Mouse (Mus musculus) lung, postnatal 0 days (tissue): Measurements from ENCODE around the gene Rybp. TPM values are rescaled to one million over a fixed set of nuclear protein-coding genes. Genes with fewer than 3 reads are reported as not detected.

ENCODE experiments used
- ATAC-seq: fragments of 200-750 bp; cut with Nextera tagmentation; 2 replicates; pipeline ENCODE4 v1.8.0; 2017; ENCODE audit warnings: moderate library complexity
- DNase-seq: peaks from one replicate; pipeline ENCODE4 v3.0.0-alpha.2; 2016; ENCODE audit warnings: low spot score
- H3K27ac ChIP-seq: fragments of 300-500 bp; sonication (generic); 2 replicates; pipeline ENCODE4 v1.5.1; 2014; ENCODE audit warnings: antibody characterized with exemption, mild to moderate bottlenecking, low read length, mixed read lengths
- H3K27me3 ChIP-seq: fragments of 300-500 bp; sonication (generic); replicated peaks from 2 replicates; pipeline ENCODE4 v1.6.1; 2014; ENCODE audit warnings: low read length, mixed read lengths; ENCODE audit not compliant: insufficient read depth
- H3K36me3 ChIP-seq: fragments of 300-500 bp; sonication (generic); 2 replicates; pipeline ENCODE4 v1.6.1; 2014; ENCODE audit warnings: low read length, mixed read lengths; ENCODE audit not compliant: insufficient read depth
- H3K4me1 ChIP-seq: fragments of 300-500 bp; sonication (generic); 2 replicates; pipeline ENCODE4 v1.6.1; 2014; ENCODE audit warnings: antibody characterized with exemption, low read depth, low read length, mixed read lengths; ENCODE audit not compliant: insufficient read depth
- H3K4me2 ChIP-seq: fragments of 300-500 bp; sonication (generic); replicated peaks from 2 replicates; pipeline ENCODE4 v1.6.1; 2014; ENCODE audit warnings: low read depth, mild to moderate bottlenecking, low read length, moderate library complexity, mixed read lengths
- H3K4me3 ChIP-seq: fragments of 300-500 bp; sonication (generic); 2 replicates; pipeline ENCODE4 v1.5.1; 2014; ENCODE audit warnings: low read depth, low read length
- H3K9ac ChIP-seq: fragments of 300-500 bp; sonication (generic); replicated peaks from 2 replicates; pipeline ENCODE4 v1.6.1; 2014; ENCODE audit warnings: low read depth, mild to moderate bottlenecking
- H3K9me3 ChIP-seq: fragments of 300-500 bp; sonication (generic); 2 replicates; pipeline ENCODE4 v1.6.1; 2016; ENCODE audit warnings: low read length, mixed read lengths
- CTCF ChIP-seq: IDR thresholded peaks from 2 replicates; pipeline ENCODE4 v1.5.1; 2016; ENCODE audit warnings: antibody characterized with exemption, mild to moderate bottlenecking
- EP300 ChIP-seq: IDR thresholded peaks from 2 replicates; pipeline ENCODE4 v1.6.1; 2016; ENCODE audit warnings: antibody characterized with exemption, mild to moderate bottlenecking, control low read depth
- WGBS: fragments of 180-500 bp; shearing (Covaris S2); extraction: QIAGEN DNeasy Blood & Tissue Kit; methylation state at CpG from one replicate; pipeline ENCODE4 v1.1.7; 2014; 5-methylcytosine and 5-hydroxymethylcytosine counted together
- polyA plus RNA-seq: library from polyadenylated mRNA; unstranded; fragments of >200 nt; fragmentation: Nextera tagmentation; extraction: Ambion mirVana; gene quantifications from 2 replicates; pipeline ENCODE4 v1.2.1, GENCODE M21; 2015

The Rybp gene
- polyA plus RNA-seq, 1 experiment from 2014 or later, result 16.6 TPM

GRCm38 (mm10) chr6:100218541-100219341, 68.5 kb downstream of the Rybp start:
- H3K9ac ChIP-seq, result no peak overlapping the region
- peak; percentile 66 for DNase-seq
- no peak for TF ChIP-seq EP300
- no peak for TF ChIP-seq CTCF
- no peak overlapping the region for H3K27ac ChIP-seq
- H3K9me3 ChIP-seq, result no peaks in the 10 kb centered on the region
- H3K36me3 ChIP-seq, result no peaks in the 10 kb centered on the region
- H3K4me2 ChIP-seq, result no peak overlapping the region
- ATAC-seq, result peak; percentile 81
- peaks cover 19% of the 10 kb centered on the region; the same call in 1 of the 2 replicates for H3K4me1 ChIP-seq
- H3K4me3 ChIP-seq, result no peak overlapping the region
- WGBS, result 57% methylated on average over 13 of the region's 13 CpGs
- H3K27me3 ChIP-seq, result no peaks in the 10 kb centered on the region

GRCm38 (mm10) chr6:100217507-100217906, 69.8 kb downstream of the Rybp start:
- 90% methylated on average over 8 of the region's 8 CpGs for WGBS

GRCm38 (mm10) chr6:100216945-100217344, 70.3 kb downstream of the Rybp start:
- peaks cover 31% of the 10 kb centered on the region; the same call in 1 of the 2 replicates for H3K4me1 ChIP-seq
- TF ChIP-seq CTCF, result no peak
- TF ChIP-seq EP300, result no peak
- 58% methylated on average over 5 of the region's 5 CpGs for WGBS
- no peaks in the 10 kb centered on the region for H3K27me3 ChIP-seq
- H3K9me3 ChIP-seq, result no peaks in the 10 kb centered on the region
- H3K4me2 ChIP-seq, result no peak overlapping the region
- no peak overlapping the region for H3K9ac ChIP-seq
- DNase-seq (no peak), ATAC-seq (no peak)
- no peak overlapping the region for H3K4me3 ChIP-seq
- no peak overlapping the region for H3K27ac ChIP-seq
- H3K36me3 ChIP-seq, result no peaks in the 10 kb centered on the region

More at GRCm38 (mm10) chr6:100217507-100217906, 69.8 kb downstream of the Rybp start:
- Histone ChIP-seq H3K9me3 (no peaks in the 10 kb centered on the region), H3K27ac (no peak overlapping the region), H3K4me2 (no peak overlapping the region), H3K27me3 (no peaks in the 10 kb centered on the region), H3K4me1 (peaks cover 31% of the 10 kb centered on the region; the same call in 1 of the 2 replicates), H3K36me3 (no peaks in the 10 kb centered on the region), H3K9ac (no peak overlapping the region), H3K4me3 (no peak overlapping the region)
- DNase-seq (no peak), ATAC-seq (no peak)
- TF ChIP-seq CTCF (no peak), EP300 (no peak)

- H3K36me3 ChIP-seq, result no peaks in the 10 kb centered on the region
- no peak overlapping the region for H3K9ac ChIP-seq
- H3K4me2 ChIP-seq, result no peak overlapping the region
- no peak overlapping the region for H3K4me3 ChIP-seq
- H3K9me3 ChIP-seq, result no peaks in the 10 kb centered on the region
- no peak for TF ChIP-seq CTCF
- no peak for TF ChIP-seq EP300
- DNase-seq (no peak), ATAC-seq (no peak)
- H3K4me1 ChIP-seq, result peaks cover 32% of the 10 kb centered on the region; the same call in 1 of the 2 replicates
- no peaks in the 10 kb centered on the region for H3K27me3 ChIP-seq
- 48% methylated on average over 6 of the region's 6 CpGs for WGBS
- H3K27ac ChIP-seq, result no peak overlapping the region
Measured at GRCm38 (mm10) chr6:100215809-100216208, 71.5 kb downstream of the Rybp start.

- Histone ChIP-seq H3K36me3 (no peaks in the 10 kb centered on the region), H3K9ac (no peak overlapping the region), H3K27me3 (no peaks in the 10 kb centered on the region), H3K9me3 (no peaks in the 10 kb centered on the region), H3K4me2 (no peak overlapping the region), H3K4me1 (peaks cover 34% of the 10 kb centered on the region; the same call in 1 of the 2 replicates), H3K4me3 (no peak overlapping the region), H3K27ac (no peak overlapping the region)
- DNase-seq (peak; percentile 32), ATAC-seq (peak; percentile 16; the same call in 1 of the 2 replicates)
- TF ChIP-seq CTCF, result no peak
- TF ChIP-seq EP300, result no peak
- 46% methylated on average over 12 of the region's 13 CpGs for WGBS
Measured at GRCm38 (mm10) chr6:100214132-100214913, 73.0 kb downstream of the Rybp start.

- H3K27ac ChIP-seq, result no peak overlapping the region
Measured at GRCm38 (mm10) chr6:100213596-100213995, 73.7 kb downstream of the Rybp start.

More at GRCm38 (mm10) chr6:100213596-100213995, 73.7 kb downstream of the Rybp start:
- Histone ChIP-seq H3K4me3 (no peak overlapping the region), H3K9me3 (no peaks in the 10 kb centered on the region), H3K4me2 (no peak overlapping the region), H3K36me3 (no peaks in the 10 kb centered on the region), H3K4me1 (peaks cover 31% of the 10 kb centered on the region; the same call in 1 of the 2 replicates), H3K27me3 (no peaks in the 10 kb centered on the region), H3K9ac (no peak overlapping the region)
- ATAC-seq (0 out of 2 replicates have a peak, but pooled peaks have one; percentile 6), DNase-seq (no peak)
- no peak for TF ChIP-seq CTCF
- TF ChIP-seq EP300, result no peak
- WGBS, result 41% methylated on average over 9 of the region's 9 CpGs
